Mouse (Mus musculus): ENCODE measurements around the gene Defa22.
"Not testable (repeated sequence)": the region's sequence is repeated elsewhere in the genome, so short reads cannot be mapped to it uniquely, and the experiment has no call there.

Gene Defa22

DNA sequence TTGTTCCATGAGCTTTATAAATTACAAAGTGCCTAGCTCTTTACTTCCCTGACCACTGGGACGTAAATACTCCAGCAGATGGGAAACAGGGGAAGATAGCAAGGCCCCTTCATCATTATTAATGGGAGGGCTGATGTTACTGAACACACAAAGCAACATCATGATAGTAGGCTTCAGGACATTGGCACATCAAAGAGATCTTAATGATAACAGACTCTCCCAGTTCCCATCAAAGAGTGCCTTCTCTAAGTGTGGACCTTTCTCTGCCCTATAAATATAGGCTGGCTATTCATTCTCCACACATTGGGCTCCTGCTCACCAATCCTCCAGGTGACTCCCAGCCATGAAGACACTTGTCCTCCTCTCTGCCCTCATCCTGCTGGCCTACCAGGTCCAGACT lies at the start of gene Defa22:
TSS of gene Defa22 (plus strand) at position 301 of the 400 bp plus-strand sequence.
- DNase-seq (ENCODE audit: low spot score) = not testable (repeated sequence)

GRCm38 (mm10) chr8:21134342-21134741 lies 27.7 kb upstream of the Defa22 start, which contains the start of gene Defa30:
Gene Defa30, plus strand, starts transcription at chr8:21134642.
- not testable (repeated sequence) for DNase-seq (ENCODE audit: low spot score)

GRCm38 (mm10) chr8:21191314-21191713 lies 29.2 kb downstream of the Defa22 start, which contains the start of gene Defa31:
Gene Defa31, plus strand, starts transcription at chr8:21191614.
- not testable (repeated sequence) for DNase-seq (ENCODE audit: low spot score)

DNA sequence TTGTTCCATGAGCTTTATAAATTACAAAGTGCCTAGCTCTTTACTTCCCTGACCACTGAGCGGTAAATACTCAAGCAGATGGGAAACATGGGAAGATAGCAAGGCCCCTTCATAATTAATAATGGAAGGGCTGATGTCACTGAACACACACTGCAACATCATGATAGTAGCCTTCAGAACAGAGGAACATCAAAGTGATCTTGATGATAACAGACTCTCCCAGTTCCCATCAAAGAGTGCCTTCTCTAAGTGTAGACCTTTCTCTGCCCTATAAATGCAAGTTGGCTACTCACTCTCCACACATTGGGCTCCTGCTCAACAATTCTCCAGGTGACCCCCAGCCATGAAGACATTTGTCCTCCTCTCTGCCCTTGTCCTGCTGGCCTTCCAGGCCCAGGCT lies 39.2 kb downstream of the Defa22 start, which contains the start of gene Gm15293:
TSS of gene Gm15293 (plus strand) at position 301 of the 400 bp plus-strand sequence.
- not testable (repeated sequence) for DNase-seq (ENCODE audit: low spot score)

All from urinary bladder, postnatal 25 days (tissue).